Mouse (Mus musculus) megakaryocyte-erythroid progenitor cell, adult 5 weeks (primary cell): ENCODE measurements around the gene Atp23. TPM values are rescaled to one million over a fixed set of nuclear protein-coding genes. Genes with fewer than 3 reads are reported as not detected.

ENCODE experiments used
- polyA plus RNA-seq: library from polyadenylated mRNA; stranded (reverse); fragments of >175 nt; gene quantifications from 2 replicates; pipeline ENCODE4 v1.2.3, GENCODE M21; 2012

Atp23 gene
- polyA plus RNA-seq, result 9.0 and 9.1 TPM in 2 replicates

DNA sequence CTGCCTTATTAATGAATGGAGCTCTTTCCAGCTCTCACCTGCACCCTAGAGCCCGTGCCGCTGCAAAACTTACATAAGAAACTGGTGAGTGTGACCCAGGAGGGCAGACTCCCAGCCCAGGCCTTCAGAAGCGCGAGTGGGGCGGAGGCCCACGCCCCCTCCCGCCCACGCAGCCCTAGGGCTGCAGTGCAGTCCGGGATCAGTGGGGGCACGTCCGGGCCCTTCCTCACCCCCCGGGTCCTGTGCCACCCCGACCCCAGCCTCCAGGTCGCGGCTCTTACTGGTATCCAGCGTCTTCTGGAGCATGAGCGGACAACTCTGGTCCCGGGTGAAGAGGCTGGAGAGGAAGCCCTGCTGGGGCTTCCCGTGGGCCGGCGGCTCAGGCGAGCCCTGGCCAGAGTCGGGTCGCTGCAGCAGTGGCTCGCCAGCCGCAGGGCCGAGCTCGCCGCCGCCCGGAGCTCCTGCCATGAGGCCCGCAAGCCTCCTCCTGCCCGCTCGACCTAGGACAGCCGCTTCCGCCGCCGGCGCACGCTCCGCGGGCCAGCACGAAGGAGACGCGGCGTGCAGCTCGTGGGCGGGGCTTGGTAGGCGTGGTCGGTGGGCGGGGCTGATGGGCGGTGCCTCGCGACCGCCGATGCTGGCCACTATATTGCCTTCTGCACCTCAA lies at the start of gene Atp23:
TSS of gene Atp23 (minus strand) at position 535 of the 667 bp plus-strand sequence.

Other genes starting within 250 kb of the Atp23 start
- 266 and 273 TPM in 2 replicates for gene Ctdsp2, start 77.4 kb upstream of the Atp23 start, polyA plus RNA-seq
- gene Avil, start 99.4 kb upstream of the Atp23 start, polyA plus RNA-seq, result 0.06 and 0.16 TPM in 2 replicates
- 44.0 and 51.5 TPM in 2 replicates for gene Tsfm, start 129.5 kb upstream of the Atp23 start, polyA plus RNA-seq
- gene Mettl1, start 140.1 kb upstream of the Atp23 start, polyA plus RNA-seq, result 34.2 and 35.1 TPM in 2 replicates
- 0.05 TPM in 2 replicates for gene Eef1akmt3, start 140.2 kb upstream of the Atp23 start, polyA plus RNA-seq
- gene Cyp27b1, start 146.9 kb upstream of the Atp23 start, polyA plus RNA-seq, result 0.02 and 0.06 TPM in 2 replicates
- gene March9, start 158.8 kb upstream of the Atp23 start, polyA plus RNA-seq, result 1.1 and 1.2 TPM in 2 replicates
- gene Cdk4, start 162.2 kb upstream of the Atp23 start, polyA plus RNA-seq, result 1,737 and 1,767 TPM in 2 replicates
- 32.2 and 46.6 TPM in 2 replicates for gene Tspan31, start 168.9 kb upstream of the Atp23 start, polyA plus RNA-seq
- 57.1 and 68.6 TPM in 2 replicates for gene Agap2, start 173.9 kb upstream of the Atp23 start, polyA plus RNA-seq
- 290 and 314 TPM in 2 replicates for gene Os9, start 219.8 kb upstream of the Atp23 start, polyA plus RNA-seq